Mouse (Mus musculus) neural tube, embryonic 13.5 days (tissue): ENCODE data around the gene Palld. TPM values are rescaled to one million over a fixed set of nuclear protein-coding genes. Genes with fewer than 3 reads are reported as not detected.

Experiments
- ATAC-seq: fragments of 200-750 bp; cut with Nextera tagmentation; 2 replicates; pipeline ENCODE4 v1.8.0; 2017; ENCODE audit warnings: low read depth, mild to moderate bottlenecking, moderate TSS enrichment, moderate library complexity
- H3K27ac ChIP-seq: fragments of 300-500 bp; sonication (generic); replicated peaks from 2 replicates; pipeline ENCODE4 v1.5.1; 2015; ENCODE audit warnings: moderate library complexity, mild to moderate bottlenecking, inconsistent platforms
- H3K27me3 ChIP-seq: fragments of 300-500 bp; sonication (generic); 2 replicates; pipeline ENCODE4 v1.6.1; 2015; ENCODE audit warnings: mild to moderate bottlenecking, inconsistent platforms
- H3K36me3 ChIP-seq: fragments of 300-500 bp; sonication (generic); 2 replicates; pipeline ENCODE4 v1.6.1; 2015; ENCODE audit warnings: mild to moderate bottlenecking, inconsistent platforms
- H3K4me1 ChIP-seq: fragments of 300-500 bp; sonication (generic); replicated peaks from 2 replicates; pipeline ENCODE4 v1.6.1; 2015; ENCODE audit warnings: inconsistent platforms
- H3K4me2 ChIP-seq: fragments of 300-500 bp; sonication (generic); 2 replicates; pipeline ENCODE4 v1.6.1; 2015; ENCODE audit warnings: inconsistent platforms, mild to moderate bottlenecking, moderate library complexity
- H3K4me3 ChIP-seq: fragments of 300-500 bp; sonication (generic); 2 replicates; pipeline ENCODE4 v1.5.1; 2015; ENCODE audit warnings: mild to moderate bottlenecking, inconsistent platforms
- H3K9ac ChIP-seq: fragments of 300-500 bp; sonication (generic); 2 replicates; pipeline ENCODE4 v1.6.1; 2015; ENCODE audit warnings: moderate library complexity, mild to moderate bottlenecking, inconsistent platforms
- H3K9me3 ChIP-seq: fragments of 300-500 bp; sonication (generic); 2 replicates; pipeline ENCODE4 v1.6.1; 2016; ENCODE audit warnings: inconsistent platforms
- WGBS: fragments of 180-500 bp; shearing (Covaris S2); methylation state at CpG from one replicate; pipeline ENCODE4 v1.1.7; 2015; 5-methylcytosine and 5-hydroxymethylcytosine counted together
- polyA plus RNA-seq: library from polyadenylated mRNA; unstranded; fragments of >200 nt; fragmentation: Nextera tagmentation; extraction: Ambion mirVana; gene quantifications from 2 replicates; pipeline ENCODE4 v1.2.1, GENCODE M21; 2015

Palld gene
- polyA plus RNA-seq, 1 experiment from 2014 or later = 24.0 TPM

DNA sequence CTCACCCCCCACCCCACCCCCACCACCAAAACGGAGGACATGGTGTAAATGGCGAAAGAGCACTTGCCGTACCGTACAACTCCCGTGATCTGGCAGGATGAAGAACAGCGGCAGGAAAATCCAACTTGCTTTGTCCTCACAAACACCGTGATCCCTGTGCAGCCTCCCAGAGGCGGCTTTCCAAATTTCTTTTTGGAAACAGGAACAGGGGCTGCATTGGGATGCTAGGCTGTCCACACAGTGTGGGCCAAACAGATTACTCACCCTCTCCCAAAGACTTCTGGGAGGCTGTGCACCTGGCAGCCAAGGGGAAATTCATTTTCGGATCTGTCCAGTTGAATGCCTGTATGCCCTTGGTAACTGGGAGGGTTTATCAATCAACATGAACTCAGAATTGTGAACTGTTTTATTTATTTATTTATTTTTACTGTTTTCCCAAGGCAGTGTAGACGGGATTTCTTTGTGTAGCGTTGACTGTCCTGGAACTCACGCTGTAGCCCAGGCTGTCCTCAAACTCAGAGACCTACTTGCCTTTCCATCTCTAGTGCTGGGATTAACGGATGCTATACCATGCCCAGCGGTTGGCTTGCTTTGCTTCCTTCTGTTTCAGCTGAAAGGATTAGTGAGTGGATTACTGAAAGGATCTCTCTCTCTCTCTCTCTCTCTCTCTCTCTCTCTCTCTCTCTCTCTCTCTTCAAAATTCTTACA, 422.1 kb downstream of the Palld start:
- no peak overlapping the region for H3K4me2 ChIP-seq
- H3K4me3 ChIP-seq = no peak overlapping the region
- no peaks in the 10 kb centered on the region for H3K9me3 ChIP-seq
- no peak overlapping the region for H3K9ac ChIP-seq
- no peaks in the 10 kb centered on the region for H3K27me3 ChIP-seq
- ATAC-seq = peak; percentile 36; the same call in 1 of the 2 replicates
- no peaks in the 10 kb centered on the region for H3K4me1 ChIP-seq
- H3K36me3 ChIP-seq = no peaks in the 10 kb centered on the region
- H3K27ac ChIP-seq = no peak overlapping the region
- 89% methylated on average over 14 of the region's 14 CpGs for WGBS

DNA sequence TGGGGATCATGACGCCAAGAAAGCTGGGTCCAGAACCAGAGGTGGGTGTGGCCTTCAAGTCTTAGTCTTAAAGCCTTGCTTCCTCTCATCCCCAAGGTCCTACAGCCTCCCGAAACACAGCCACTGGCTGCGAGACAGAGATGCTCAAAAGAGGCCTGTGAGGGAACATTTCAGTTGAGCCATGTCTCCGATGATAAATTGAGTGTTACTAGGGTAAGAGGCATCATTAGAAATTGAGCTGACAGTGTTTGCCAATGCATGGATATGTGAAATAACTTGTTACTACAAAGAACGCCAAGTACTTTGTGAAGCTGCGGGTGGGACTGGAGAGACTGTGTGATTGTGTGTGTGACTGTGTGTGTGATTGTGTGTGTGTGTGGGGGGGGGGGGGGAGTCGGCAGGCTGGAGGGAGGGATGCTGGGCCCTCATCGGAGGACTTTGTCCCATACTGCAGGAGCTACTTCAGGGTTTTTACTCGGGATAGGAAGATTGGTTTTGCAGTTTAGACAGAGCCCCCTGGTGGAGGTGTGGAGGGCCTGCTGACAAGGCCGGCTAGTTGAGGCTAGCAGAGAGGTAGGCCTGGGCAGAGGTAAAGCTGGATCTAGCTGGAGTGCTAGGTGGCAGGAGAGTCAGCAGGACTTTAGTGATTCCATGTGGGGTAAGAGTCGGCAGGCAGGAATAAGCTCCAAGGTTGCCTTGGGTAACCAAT, 422.8 kb downstream of the Palld start:
- H3K27ac ChIP-seq = no peak overlapping the region
- H3K36me3 ChIP-seq = no peaks in the 10 kb centered on the region
- peak; percentile 67 for ATAC-seq
- no peaks in the 10 kb centered on the region for H3K9me3 ChIP-seq
- no peaks in the 10 kb centered on the region for H3K27me3 ChIP-seq
- H3K4me2 ChIP-seq = no peak overlapping the region
- no peak overlapping the region for H3K9ac ChIP-seq
- WGBS = 60% methylated on average over 10 of the region's 11 CpGs
- H3K4me1 ChIP-seq = no peaks in the 10 kb centered on the region
- H3K4me3 ChIP-seq = no peak overlapping the region

DNA sequence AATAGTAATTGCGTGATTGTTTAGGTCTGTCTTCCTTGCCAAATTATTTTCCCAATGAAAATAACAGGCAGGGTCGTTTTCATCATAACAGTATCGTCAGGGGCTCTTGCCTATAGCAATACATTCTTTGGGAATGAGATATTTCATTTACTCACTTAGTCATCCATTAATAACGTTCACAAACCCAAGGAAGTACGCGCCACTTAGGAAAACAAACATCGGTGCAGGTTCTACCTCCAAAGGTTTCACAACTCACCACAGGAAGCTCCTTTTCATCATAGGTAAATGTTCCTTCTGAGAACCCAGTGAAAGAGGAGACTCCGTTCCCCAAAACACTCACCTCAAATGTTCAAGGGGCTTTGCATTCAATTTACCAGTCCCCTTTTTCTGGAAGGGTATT, 423.7 kb downstream of the Palld start:
- H3K36me3 ChIP-seq = no peaks in the 10 kb centered on the region
- ATAC-seq = no peak
- no peak overlapping the region for H3K4me3 ChIP-seq
- no peak overlapping the region for H3K4me2 ChIP-seq
- no peaks in the 10 kb centered on the region for H3K27me3 ChIP-seq
- H3K9me3 ChIP-seq = no peaks in the 10 kb centered on the region
- WGBS = 84% methylated on average over 8 of the region's 8 CpGs
- no peak overlapping the region for H3K27ac ChIP-seq
- H3K9ac ChIP-seq = no peak overlapping the region
- no peaks in the 10 kb centered on the region for H3K4me1 ChIP-seq

DNA sequence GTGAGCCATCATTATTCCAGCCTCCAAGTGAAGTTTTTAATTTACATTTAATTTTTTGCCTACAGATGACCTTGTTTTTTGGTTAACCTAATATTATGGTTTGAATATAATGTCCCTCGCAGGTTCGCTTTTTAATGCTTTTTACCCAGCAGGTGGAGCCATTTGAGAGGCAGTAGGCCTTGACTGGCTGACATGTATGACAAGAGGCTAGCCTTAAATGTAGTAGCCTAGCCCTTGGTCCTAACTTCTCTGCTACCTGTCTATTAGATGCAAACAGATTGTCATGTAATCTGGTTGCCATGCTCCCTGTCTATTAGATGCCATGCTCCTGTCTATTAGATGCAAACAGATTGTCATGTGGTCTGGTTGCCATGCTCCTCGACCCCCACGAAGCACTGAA, 424.3 kb downstream of the Palld start:
- no peak for ATAC-seq
- Histone ChIP-seq H3K4me2 (no peak overlapping the region), H3K4me1 (no peaks in the 10 kb centered on the region), H3K9me3 (no peaks in the 10 kb centered on the region), H3K36me3 (no peaks in the 10 kb centered on the region), H3K27ac (no peak overlapping the region), H3K27me3 (no peaks in the 10 kb centered on the region), H3K9ac (no peak overlapping the region), H3K4me3 (no peak overlapping the region)
- 94% methylated on average over 4 of the region's 4 CpGs for WGBS

- Histone ChIP-seq H3K36me3 (no peaks in the 10 kb centered on the region), H3K27me3 (no peaks in the 10 kb centered on the region), H3K4me2 (no peak overlapping the region), H3K27ac (no peak overlapping the region), H3K9ac (no peak overlapping the region), H3K4me3 (no peak overlapping the region), H3K9me3 (no peaks in the 10 kb centered on the region), H3K4me1 (no peaks in the 10 kb centered on the region)
- ATAC-seq = no peak
- 85% methylated on average over 9 of the region's 9 CpGs for WGBS
Measured at GRCm38 (mm10) chr8:61476160-61476559, 426.3 kb downstream of the Palld start.

- Histone ChIP-seq H3K27ac (no peak overlapping the region), H3K9ac (no peak overlapping the region), H3K9me3 (no peaks in the 10 kb centered on the region), H3K4me3 (no peak overlapping the region), H3K4me1 (no peaks in the 10 kb centered on the region), H3K36me3 (no peaks in the 10 kb centered on the region), H3K4me2 (no peak overlapping the region), H3K27me3 (no peaks in the 10 kb centered on the region)
- ATAC-seq = no peak
- WGBS = 67% methylated on average over 6 of the region's 6 CpGs
Measured at GRCm38 (mm10) chr8:61475251-61475673, 427.2 kb downstream of the Palld start.

DNA sequence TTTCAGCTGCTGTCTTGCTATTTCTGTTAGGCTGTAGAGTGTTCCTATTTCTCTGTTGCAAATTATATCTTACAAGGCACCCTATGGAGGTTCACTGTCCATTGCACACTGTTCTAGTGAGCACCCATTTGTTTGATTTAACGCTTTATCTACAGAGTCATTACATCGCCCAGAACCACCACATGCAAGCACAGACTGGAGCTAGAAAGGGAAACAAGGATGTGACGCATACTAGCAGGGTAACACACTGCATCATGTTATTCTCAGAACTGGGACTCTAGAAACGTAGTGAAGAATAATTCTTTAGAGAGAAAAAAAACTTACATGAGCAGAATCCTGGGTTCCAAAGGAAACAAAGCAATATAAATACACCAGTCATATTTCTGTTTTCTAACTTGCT, 432.3 kb downstream of the Palld start:
- H3K9ac ChIP-seq = no peak overlapping the region
- ATAC-seq = no peak
- no peaks in the 10 kb centered on the region for H3K27me3 ChIP-seq
- H3K27ac ChIP-seq = no peak overlapping the region
- WGBS = 75% methylated on average over 4 of the region's 4 CpGs
- no peak overlapping the region for H3K4me2 ChIP-seq
- peaks cover 12% of the 10 kb centered on the region for H3K4me1 ChIP-seq
- no peak overlapping the region for H3K4me3 ChIP-seq
- no peaks in the 10 kb centered on the region for H3K36me3 ChIP-seq
- no peaks in the 10 kb centered on the region for H3K9me3 ChIP-seq

DNA sequence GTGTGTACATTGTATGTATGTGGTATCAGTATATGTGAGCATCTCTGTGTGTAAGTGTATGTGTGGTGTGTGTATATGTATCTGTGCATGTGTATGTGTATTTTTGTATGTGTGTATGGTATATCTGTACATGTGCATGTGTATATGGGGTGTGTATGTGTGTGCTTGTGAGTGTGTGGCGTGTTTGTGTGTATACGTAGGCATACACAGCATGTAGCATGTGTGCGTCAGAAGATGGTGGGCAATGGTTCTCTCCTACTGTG, 435.0 kb downstream of the Palld start:
- H3K9ac ChIP-seq = no peak overlapping the region
- H3K27ac ChIP-seq = 0 out of 2 replicates have a peak overlapping the region, but pooled peaks have one; percentile 15
- no peaks in the 10 kb centered on the region for H3K9me3 ChIP-seq
- H3K27me3 ChIP-seq = no peaks in the 10 kb centered on the region
- no peak overlapping the region for H3K4me3 ChIP-seq
- H3K4me2 ChIP-seq = no peak overlapping the region
- ATAC-seq = no peak
- WGBS = 92% methylated on average over 3 of the region's 3 CpGs
- peaks cover 12% of the 10 kb centered on the region for H3K4me1 ChIP-seq
- no peaks in the 10 kb centered on the region for H3K36me3 ChIP-seq

DNA sequence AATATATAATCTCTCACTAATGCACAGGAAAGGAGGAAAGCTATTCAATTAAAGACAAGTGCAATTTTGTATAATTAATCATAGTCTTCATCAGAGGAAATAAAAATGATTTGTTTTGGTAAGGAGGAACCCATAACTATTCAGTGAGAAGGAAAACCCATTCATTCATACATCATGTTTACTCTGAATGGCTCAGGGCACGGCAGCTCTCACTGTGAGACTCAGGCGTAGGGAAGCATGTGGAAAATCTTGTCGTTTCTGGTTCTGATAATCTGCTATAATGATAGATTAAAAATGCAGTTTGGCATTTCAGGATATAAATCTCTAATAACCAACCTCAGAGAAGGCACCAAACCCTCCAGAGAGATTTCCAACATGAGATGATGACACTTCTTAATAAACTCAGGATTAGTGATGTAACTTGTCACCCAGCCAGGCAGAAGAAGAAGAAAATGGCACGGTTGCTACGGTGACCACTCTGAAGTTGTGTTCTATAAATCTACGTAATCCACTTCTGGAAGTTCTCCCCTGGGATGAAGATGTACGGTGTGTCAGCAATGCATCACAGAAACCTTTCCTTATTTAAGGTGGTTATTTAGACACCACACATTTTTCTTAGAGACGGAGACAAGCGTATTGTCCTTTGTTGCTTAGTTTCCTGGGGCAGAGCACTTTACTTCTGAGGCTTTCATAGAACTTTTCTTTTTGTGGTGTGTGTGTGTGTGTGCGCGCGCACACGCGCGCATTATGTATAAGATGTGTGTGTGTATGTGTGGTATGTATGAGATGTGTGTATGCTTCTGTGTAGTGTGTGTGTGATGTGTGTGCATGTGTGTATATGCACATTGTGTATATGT, 435.6 kb downstream of the Palld start:
- Histone ChIP-seq H3K27ac (0 out of 2 replicates have a peak overlapping the region, but pooled peaks have one; percentile 15), H3K9ac (no peak overlapping the region), H3K4me2 (no peak overlapping the region), H3K4me1 (peaks cover 12% of the 10 kb centered on the region), H3K27me3 (no peaks in the 10 kb centered on the region), H3K36me3 (no peaks in the 10 kb centered on the region), H3K4me3 (no peak overlapping the region), H3K9me3 (no peaks in the 10 kb centered on the region)
- WGBS = 66% methylated on average over 15 of the region's 15 CpGs
- peak; percentile 63; the same call in 1 of the 2 replicates for ATAC-seq

DNA sequence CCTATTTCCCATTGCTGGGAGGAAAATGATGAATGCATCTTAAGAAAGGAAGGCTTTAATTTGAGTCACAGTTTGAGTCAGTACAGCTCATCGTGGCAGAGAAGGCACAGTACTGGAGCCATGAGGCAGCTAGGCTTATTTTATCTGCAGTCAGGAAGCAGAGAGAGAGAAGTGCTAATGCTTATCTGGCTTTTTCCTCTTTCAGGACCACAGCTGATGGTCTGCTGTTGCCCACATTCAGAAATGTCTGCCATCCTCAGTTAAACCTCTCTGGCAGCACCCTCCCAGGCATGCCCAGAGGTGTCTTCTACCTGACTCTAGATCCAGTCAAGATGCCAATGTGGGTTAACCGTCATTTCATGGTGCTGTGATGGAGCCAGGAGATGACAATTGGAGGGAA, 438.1 kb downstream of the Palld start:
- no peaks in the 10 kb centered on the region for H3K9me3 ChIP-seq
- ATAC-seq = no peak
- H3K9ac ChIP-seq = no peak overlapping the region
- no peak overlapping the region for H3K27ac ChIP-seq
- WGBS = 70% methylated on average over 2 of the region's 2 CpGs
- H3K4me1 ChIP-seq = peaks cover 12% of the 10 kb centered on the region
- H3K27me3 ChIP-seq = no peaks in the 10 kb centered on the region
- no peak overlapping the region for H3K4me2 ChIP-seq
- H3K36me3 ChIP-seq = no peaks in the 10 kb centered on the region
- no peak overlapping the region for H3K4me3 ChIP-seq

DNA sequence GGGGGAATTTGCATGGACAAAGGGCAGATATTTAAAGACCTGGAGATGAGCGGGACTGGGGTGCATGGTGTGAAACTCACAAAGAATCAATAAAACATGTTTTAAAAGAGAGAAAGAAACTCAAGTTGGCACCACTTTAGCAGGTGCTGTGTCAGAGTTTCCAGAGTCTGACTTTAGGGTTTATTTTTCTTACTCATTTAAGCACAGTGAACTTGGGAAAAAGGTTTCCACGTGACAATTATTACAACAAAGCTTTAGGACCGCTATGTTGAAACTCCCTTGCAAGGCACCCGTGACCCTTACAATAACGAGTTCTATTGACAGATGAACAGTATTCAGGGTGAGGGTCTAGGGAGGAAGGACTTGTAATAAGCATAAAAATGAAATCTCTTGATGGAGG, 440.3 kb downstream of the Palld start:
- no peak overlapping the region for H3K4me2 ChIP-seq
- no peak overlapping the region for H3K4me3 ChIP-seq
- H3K27ac ChIP-seq = no peak overlapping the region
- peaks cover 2% of the 10 kb centered on the region; the same call in 1 of the 2 replicates for H3K4me1 ChIP-seq
- H3K36me3 ChIP-seq = no peaks in the 10 kb centered on the region
- H3K9me3 ChIP-seq = no peaks in the 10 kb centered on the region
- WGBS = 81% methylated on average over 5 of the region's 5 CpGs
- H3K27me3 ChIP-seq = no peaks in the 10 kb centered on the region
- ATAC-seq = no peak
- H3K9ac ChIP-seq = no peak overlapping the region
